In the genomic region with DNA sequence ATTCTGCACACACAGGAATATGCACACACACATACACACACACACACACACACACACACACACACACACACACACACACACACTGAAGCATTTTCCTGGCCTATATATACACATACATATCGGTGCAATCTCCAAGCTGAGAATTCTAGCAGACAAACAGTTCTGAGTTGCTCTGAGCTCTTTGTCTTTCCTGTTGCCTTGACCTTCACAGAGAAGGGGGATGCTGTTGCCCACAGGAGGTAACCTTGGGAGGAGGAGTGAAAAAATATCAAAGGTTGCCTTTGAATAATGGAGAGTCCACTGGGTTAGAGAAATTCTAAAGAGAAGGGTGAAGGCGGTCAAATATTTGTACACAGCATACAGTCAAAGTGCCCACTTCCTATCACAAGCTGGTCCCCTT, we compare ENCODE assay signal across 13 mouse cellular contexts.
"Had no signal": no experiment of that assay in that cellular context is flagged by ENCODE, and none has a peak within 500 bp of the region (broad histone marks: within the 10 kb centered on the region; RNA-seq: fewer than 3 reads in every experiment).

No protein-coding gene starts in this region.

- DNase-seq: gastrocnemius, adult 2 months; gastrocnemius, postnatal 10 days; gastrocnemius, postnatal 25 days; heart, postnatal 10 days; heart, postnatal 4 days; kidney, adult 18-20 months; kidney, adult 8-10 months; kidney, postnatal 10 days; kidney, postnatal 25 days; kidney, postnatal 4 days; liver; liver, embryonic 13.5 days; liver, postnatal 0 days had no signal
